Mouse (Mus musculus) CH12.LX (cell line): ENCODE results near the gene Grid1.

Source experiments
- CHD2 ChIP-seq: IDR thresholded peaks from 2 replicates; pipeline ENCODE4 v1.6.1; 2011; ENCODE audit warnings: low read length, improper control_type of control experiment
- CTCF ChIP-seq, 2 experiments: IDR thresholded peaks in 1 of 2; conservative IDR thresholded peaks in 1 of 2; 2 replicates each; pipeline ENCODE4 v1.5.1; 2011 to 2012; ENCODE audit warnings: low read depth in 2 of 2, low read length in 2 of 2, improper control_type of control experiment in 1 of 2, inconsistent platforms in 1 of 2, mild to moderate bottlenecking in 1 of 2, moderate library complexity in 1 of 2
- E2F4 ChIP-seq: IDR thresholded peaks from 2 replicates; pipeline ENCODE4 v1.6.1; 2011; ENCODE audit warnings: low read depth, low read length, improper control_type of control experiment; ENCODE audit not compliant: insufficient replicate concordance
- ELF1 ChIP-seq: IDR thresholded peaks from 2 replicates; pipeline ENCODE4 v1.6.1; 2014; ENCODE audit warnings: low read depth, mild to moderate bottlenecking, inconsistent platforms, low read length, improper control_type of control experiment
- JUND ChIP-seq: conservative IDR thresholded peaks from 2 replicates; pipeline ENCODE4 v1.6.1; 2011; ENCODE audit warnings: low read depth, low read length, improper control_type of control experiment
- KAT2A ChIP-seq: IDR thresholded peaks from 2 replicates; pipeline ENCODE4 v1.6.1; 2012; ENCODE audit warnings: low read length, improper control_type of control experiment, inconsistent platforms; ENCODE audit not compliant: insufficient replicate concordance
- MAFK ChIP-seq: IDR thresholded peaks from 2 replicates; pipeline ENCODE4 v1.6.1; 2011; ENCODE audit warnings: low read length, improper control_type of control experiment; ENCODE audit not compliant: insufficient replicate concordance
- MEF2A ChIP-seq: IDR thresholded peaks from 2 replicates; pipeline ENCODE4 v1.6.1; 2014; ENCODE audit warnings: low read depth, mild to moderate bottlenecking, inconsistent platforms, low read length, improper control_type of control experiment, borderline replicate concordance
- PAX5 ChIP-seq: IDR thresholded peaks from 2 replicates; pipeline ENCODE4 v1.6.1; 2012; ENCODE audit warnings: low read length, inconsistent platforms, mixed read lengths
- POLR2A ChIP-seq: IDR thresholded peaks from 2 replicates; pipeline ENCODE4 v1.6.1; 2011; ENCODE audit warnings: low read depth, mild to moderate bottlenecking, improper control_type of control experiment, low read length
- RAD21 ChIP-seq: IDR thresholded peaks from 2 replicates; pipeline ENCODE4 v1.6.1; 2011; ENCODE audit warnings: low read depth, mild to moderate bottlenecking, low read length, improper control_type of control experiment, moderate library complexity
- USF2 ChIP-seq: conservative IDR thresholded peaks from 2 replicates; pipeline ENCODE4 v1.6.1; 2011; ENCODE audit warnings: low read depth, low read length, improper control_type of control experiment
- ZC3H11A ChIP-seq: IDR thresholded peaks from 2 replicates; pipeline ENCODE4 v1.6.1; 2012; ENCODE audit warnings: low read depth, mild to moderate bottlenecking, inconsistent platforms, low read length, improper control_type of control experiment
- ZKSCAN1 ChIP-seq: IDR thresholded peaks from 2 replicates; pipeline ENCODE4 v1.6.1; 2012; ENCODE audit warnings: low read depth, inconsistent platforms, low read length, improper control_type of control experiment, borderline replicate concordance

- TF ChIP-seq CTCF (conservative IDR thresholded peaks at IDR 0.05 in 1 of 2, IDR thresholded peaks at IDR 0.05 in 1 of 2; ENCODE audit: low read depth in 2 of 2, low read length in 2 of 2) (peak; percentile 71 to 92), PAX5 (no peak), USF2 (no peak), RAD21 (peak; percentile 99), MAFK (no peak), ZC3H11A (peak; percentile 9; the same call in 1 of the 2 replicates), POLR2A (no peak), ELF1 (no peak), ZKSCAN1 (no peak), E2F4 (no peak), MEF2A (no peak), KAT2A (no peak), CHD2 (no peak), JUND (no peak)
Measured at GRCm38 (mm10) chr14:34810763-34811489, 9.0 kb upstream of the Grid1 start.
